Mouse (Mus musculus): ENCODE measurements around the gene Gm43064.

GRCm38 (mm10) chr3:103772846-103773245 is 36.5 kb upstream of the Gm43064 start:
- TF ChIP-seq MAFK (IDR thresholded peaks at IDR 0.05; ENCODE audit: insufficient read depth, low read depth, low read length): no peak
- TF ChIP-seq ZNF384 (IDR thresholded peaks at IDR 0.05; ENCODE audit: low read depth, low read length): no peak
- no peak for TF ChIP-seq ZC3H11A (IDR thresholded peaks at IDR 0.05; ENCODE audit: borderline replicate concordance, low read depth, low read length)
- no peak for TF ChIP-seq HCFC1 (IDR thresholded peaks at IDR 0.05; ENCODE audit: borderline replicate concordance, insufficient read depth, low read length)
- no peak for TF ChIP-seq CHD2 (IDR thresholded peaks at IDR 0.05; ENCODE audit: low read depth, low read length)
